Mouse (Mus musculus) frontal cortex, adult (tissue): Measurements from ENCODE around the gene Ralgps1.

ENCODE experiments used
- ATAC-seq: cut with Nextera tagmentation; 2 replicates; pipeline ENCODE4 v1.9.2; 2017; ENCODE audit warnings: mild to moderate bottlenecking, moderate library complexity, mixed read lengths; ENCODE audit not compliant: low TSS enrichment

The Ralgps1 gene

GRCm38 (mm10) chr2:33086016-33086596, 285.2 kb downstream of the Ralgps1 start:
- peak; percentile 12; the same call in 1 of the 2 replicates for ATAC-seq

- no peak for ATAC-seq
Measured at GRCm38 (mm10) chr2:33084221-33084620, 287.1 kb downstream of the Ralgps1 start.
